Mouse (Mus musculus) right cerebral cortex, postnatal 36 days (tissue): ENCODE results near the gene Cipc.

Source experiments
- DNase-seq, 2 experiments: peaks; one replicate each; pipeline ENCODE4 v3.0.0; 2022; ENCODE audit warnings: low spot score in 2 of 2, mixed read lengths in 1 of 2

Cipc gene

GRCm38 (mm10) chr12:86960791-86961335 lies 14.0 kb downstream of the Cipc start:
- no peak for DNase-seq

- no peak for DNase-seq
Measured at GRCm38 (mm10) chr12:86961589-86962344, 14.9 kb downstream of the Cipc start.

GRCm38 (mm10) chr12:86964278-86965057 lies 17.6 kb downstream of the Cipc start:
- no peak for DNase-seq

GRCm38 (mm10) chr12:86965237-86965799 lies 18.5 kb downstream of the Cipc start:
- DNase-seq, result no peak

- peak; percentile 72 to 89 for DNase-seq
Measured at GRCm38 (mm10) chr12:86968468-86969219, 21.8 kb downstream of the Cipc start.

GRCm38 (mm10) chr12:86969220-86969601 lies 22.4 kb downstream of the Cipc start:
- DNase-seq, result no peak

- DNase-seq, result no peak
Measured at GRCm38 (mm10) chr12:86971089-86971488, 24.2 kb downstream of the Cipc start.

- DNase-seq, result peak in 1 of 2 experiments; percentile 67
Measured at GRCm38 (mm10) chr12:86973216-86973615, 26.4 kb downstream of the Cipc start.

GRCm38 (mm10) chr12:86973706-86974105 lies 26.9 kb downstream of the Cipc start:
- peak; percentile 69 to 84 for DNase-seq

- DNase-seq, result peak; percentile 44 to 55
Measured at GRCm38 (mm10) chr12:86974387-86975288, 27.8 kb downstream of the Cipc start.

- DNase-seq, result no peak
Measured at GRCm38 (mm10) chr12:86975761-86976160, 28.9 kb downstream of the Cipc start.

GRCm38 (mm10) chr12:86976511-86977168 lies 29.8 kb downstream of the Cipc start:
- no peak for DNase-seq

- peak; percentile 80 to 84 for DNase-seq
Measured at GRCm38 (mm10) chr12:86977833-86978232, 31.0 kb downstream of the Cipc start.

- DNase-seq, result no peak
Measured at GRCm38 (mm10) chr12:86981180-86981579, 34.3 kb downstream of the Cipc start.

GRCm38 (mm10) chr12:86983470-86984193 lies 36.8 kb downstream of the Cipc start:
- DNase-seq, result peak; percentile 36 to 46

GRCm38 (mm10) chr12:86984194-86984555 lies 37.3 kb downstream of the Cipc start:
- no peak for DNase-seq

GRCm38 (mm10) chr12:86986562-86986961 lies 39.7 kb downstream of the Cipc start:
- no peak for DNase-seq

- no peak for DNase-seq
Measured at GRCm38 (mm10) chr12:86988227-86988626, 41.4 kb downstream of the Cipc start.

- DNase-seq, result no peak
Measured at GRCm38 (mm10) chr12:86989378-86989777, 42.5 kb downstream of the Cipc start.
